Mouse (Mus musculus): ENCODE results near the gene Hist1h1d.
A peak's percentile ranks its signal among the peaks of the same experiment; 100 is the strongest.
"Not testable (repeated sequence)": the region's sequence is repeated elsewhere in the genome, so short reads cannot be mapped to it uniquely, and the experiment has no call there.

Hist1h1d gene

GRCm38 (mm10) chr13:23573034-23573897, 20.2 kb downstream of the Hist1h1d start:
- not testable (repeated sequence) for DNase-seq (ENCODE audit: low spot score)

DNA sequence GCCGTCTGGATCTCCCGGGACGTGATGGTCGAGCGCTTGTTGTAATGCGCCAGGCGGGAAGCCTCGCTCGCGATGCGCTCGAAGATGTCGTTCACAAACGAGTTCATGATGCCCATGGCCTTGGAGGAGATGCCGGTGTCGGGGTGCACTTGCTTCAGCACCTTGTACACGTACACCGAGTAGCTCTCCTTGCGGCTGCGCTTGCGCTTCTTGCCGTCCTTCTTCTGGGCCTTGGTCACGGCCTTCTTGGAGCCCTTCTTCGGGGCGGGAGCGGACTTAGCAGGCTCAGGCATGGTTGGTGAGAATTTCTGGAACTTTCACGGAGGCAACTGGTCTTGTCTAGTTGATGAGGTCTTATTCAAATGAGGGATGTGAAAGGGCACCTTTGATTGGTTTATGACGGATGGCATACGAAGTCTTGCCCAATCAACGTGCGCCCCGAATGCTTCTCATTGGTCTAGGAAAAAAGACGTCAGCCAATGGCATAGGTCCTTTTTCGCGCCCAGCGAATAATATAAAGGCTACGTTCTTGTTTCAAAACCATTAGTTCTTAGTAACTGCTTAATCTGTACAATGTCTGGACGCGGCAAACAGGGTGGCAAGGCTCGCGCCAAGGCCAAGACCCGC, 20.9 kb downstream of the Hist1h1d start, which contains the start of the genes Hist1h2bf and Hist1h2ad:
TSS of gene Hist1h2bf (minus strand) at position 299 of the 627 bp plus-strand sequence.
TSS of gene Hist1h2ad (plus strand) at position 484 of the 627 bp plus-strand sequence.
- peak; percentile 93 for DNase-seq (ENCODE audit: low spot score)

GRCm38 (mm10) chr13:23574546-23575170, 21.6 kb downstream of the Hist1h1d start:
- DNase-seq (ENCODE audit: low spot score) = not testable (repeated sequence)

DNA sequence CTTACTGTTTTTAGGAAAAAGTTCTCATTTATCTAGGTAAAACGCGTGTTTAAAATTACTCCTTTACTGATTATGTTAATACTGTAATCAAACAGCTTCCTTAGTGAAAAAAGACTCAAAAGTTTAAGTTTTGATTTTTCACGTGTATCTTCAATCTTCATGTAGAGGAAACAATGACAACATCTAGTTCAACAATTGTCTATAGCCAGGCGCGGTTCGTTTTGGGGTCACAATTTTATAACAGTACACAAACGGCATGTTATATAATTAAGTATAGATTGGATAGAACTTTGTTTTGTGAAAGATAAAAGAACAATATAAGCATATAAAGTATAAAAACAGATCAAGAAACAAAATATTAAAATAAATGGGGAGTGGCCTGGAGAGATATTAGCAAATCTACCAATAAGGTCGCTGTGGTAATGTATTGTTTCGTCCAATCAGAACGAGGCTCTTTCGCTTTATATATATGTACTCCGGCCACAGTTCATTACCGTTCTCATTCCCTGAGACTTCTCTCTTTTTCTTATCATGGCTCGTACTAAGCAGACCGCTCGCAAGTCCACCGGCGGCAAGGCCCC, 22.3 kb downstream of the Hist1h1d start, which contains the start of gene Hist1h3d:
TSS of gene Hist1h3d (plus strand) at position 493 of the 581 bp plus-strand sequence.
- DNase-seq (ENCODE audit: low spot score) = peak; percentile 72

- DNase-seq (ENCODE audit: low spot score) = not testable (repeated sequence)
Measured at GRCm38 (mm10) chr13:23575864-23576313, 22.8 kb downstream of the Hist1h1d start.

DNA sequence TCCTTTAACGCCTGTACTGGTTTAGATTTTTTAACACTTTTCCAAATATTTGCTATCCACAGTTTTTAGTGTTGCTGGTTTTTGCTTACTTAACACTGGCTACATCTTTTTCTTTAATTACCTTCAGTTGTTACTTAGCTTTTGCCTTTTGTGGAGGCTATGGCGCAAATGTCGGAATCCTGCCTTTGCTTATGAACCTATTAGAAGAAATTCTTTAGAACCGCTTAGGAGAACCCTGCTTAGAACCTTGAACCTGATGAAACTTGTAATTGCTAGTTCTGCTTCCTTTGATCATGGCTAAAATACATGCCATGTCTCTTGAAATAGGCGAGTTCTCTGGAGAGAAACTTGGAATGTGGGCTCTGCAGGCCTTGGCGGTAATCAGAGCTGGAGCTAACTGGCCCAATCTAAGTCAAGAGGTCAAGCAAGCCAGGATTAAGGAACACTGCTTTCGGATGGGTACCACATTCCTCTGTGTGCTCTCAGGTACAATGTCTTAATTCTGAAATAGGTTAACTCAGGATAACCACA, 23.4 kb downstream of the Hist1h1d start:
- DNase-seq (ENCODE audit: low spot score) = no peak

DNA sequence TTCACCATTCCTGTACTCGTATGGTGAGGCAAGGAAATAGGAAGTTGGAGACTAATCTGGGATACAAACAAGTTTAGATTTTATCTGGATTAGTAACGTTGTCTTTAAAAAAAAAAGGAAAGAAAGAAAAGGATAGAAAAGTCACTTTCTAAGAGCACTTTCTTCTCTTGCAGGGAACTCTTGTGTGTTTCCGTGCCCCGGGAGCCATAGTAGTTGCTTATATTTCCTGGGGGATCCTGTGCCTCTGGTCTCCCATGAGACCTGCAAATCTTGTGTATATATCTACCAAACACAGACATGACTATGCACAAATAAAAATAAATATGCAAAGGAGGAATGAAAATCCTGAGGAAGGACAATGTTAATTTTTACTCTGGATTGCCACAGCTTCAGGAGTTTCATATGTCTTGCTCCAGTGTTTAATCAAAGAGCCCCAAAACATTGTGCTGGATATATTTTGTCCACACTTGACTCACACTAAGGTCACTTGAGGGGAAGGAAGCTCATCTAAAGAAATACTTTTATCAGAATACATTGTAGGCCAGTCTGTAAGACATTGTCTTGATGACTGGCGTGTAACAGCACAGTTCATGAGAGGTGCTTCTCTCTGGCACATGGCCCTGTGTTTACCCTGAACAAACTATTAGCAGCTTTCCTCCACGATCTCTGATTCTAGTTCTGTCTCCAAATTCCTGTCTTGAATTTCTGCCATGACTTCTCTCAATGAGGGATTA, 24.0 kb downstream of the Hist1h1d start:
- DNase-seq (ENCODE audit: low spot score) = no peak

GRCm38 (mm10) chr13:23577835-23578234, 24.8 kb downstream of the Hist1h1d start:
- DNase-seq (ENCODE audit: low spot score) = no peak

DNA sequence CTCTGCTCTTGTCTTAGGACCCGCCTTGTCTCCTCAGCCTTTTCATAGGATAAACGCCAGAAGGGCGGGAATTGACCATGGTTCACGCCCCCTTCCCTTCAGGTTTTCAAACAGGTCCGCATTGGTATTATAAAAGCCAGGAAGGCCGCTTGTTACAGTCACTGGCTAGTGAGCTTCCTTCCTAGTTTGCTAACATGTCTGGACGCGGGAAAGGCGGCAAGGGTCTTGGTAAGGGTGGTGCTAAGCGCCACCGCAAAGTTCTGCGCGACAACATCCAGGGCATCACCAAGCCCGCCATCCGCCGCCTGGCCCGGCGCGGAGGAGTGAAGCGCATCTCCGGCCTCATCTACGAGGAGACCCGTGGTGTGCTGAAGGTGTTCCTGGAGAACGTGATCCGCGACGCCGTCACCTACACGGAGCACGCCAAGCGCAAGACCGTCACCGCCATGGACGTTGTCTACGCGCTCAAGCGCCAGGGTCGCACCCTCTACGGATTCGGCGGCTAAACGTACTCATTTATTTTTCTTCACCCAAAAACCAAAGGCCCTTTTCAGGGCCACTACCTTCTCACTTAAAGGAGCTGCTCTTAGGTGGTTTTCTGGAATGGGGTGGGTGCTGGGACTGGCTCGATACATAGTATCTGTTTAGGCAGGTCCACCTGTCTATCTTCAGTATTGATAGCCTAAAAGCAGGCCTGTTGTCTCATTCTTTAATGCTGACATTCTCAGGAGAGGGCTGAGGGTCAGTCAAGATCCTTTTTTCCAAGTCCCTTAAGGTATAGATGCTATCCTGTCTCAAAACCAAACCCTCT, 28.6 kb downstream of the Hist1h1d start, which contains the start of gene Hist1h4d:
TSS of gene Hist1h4d (plus strand) at position 191 of the 811 bp plus-strand sequence.
- peak; percentile 98 for DNase-seq (ENCODE audit: low spot score)

DNA sequence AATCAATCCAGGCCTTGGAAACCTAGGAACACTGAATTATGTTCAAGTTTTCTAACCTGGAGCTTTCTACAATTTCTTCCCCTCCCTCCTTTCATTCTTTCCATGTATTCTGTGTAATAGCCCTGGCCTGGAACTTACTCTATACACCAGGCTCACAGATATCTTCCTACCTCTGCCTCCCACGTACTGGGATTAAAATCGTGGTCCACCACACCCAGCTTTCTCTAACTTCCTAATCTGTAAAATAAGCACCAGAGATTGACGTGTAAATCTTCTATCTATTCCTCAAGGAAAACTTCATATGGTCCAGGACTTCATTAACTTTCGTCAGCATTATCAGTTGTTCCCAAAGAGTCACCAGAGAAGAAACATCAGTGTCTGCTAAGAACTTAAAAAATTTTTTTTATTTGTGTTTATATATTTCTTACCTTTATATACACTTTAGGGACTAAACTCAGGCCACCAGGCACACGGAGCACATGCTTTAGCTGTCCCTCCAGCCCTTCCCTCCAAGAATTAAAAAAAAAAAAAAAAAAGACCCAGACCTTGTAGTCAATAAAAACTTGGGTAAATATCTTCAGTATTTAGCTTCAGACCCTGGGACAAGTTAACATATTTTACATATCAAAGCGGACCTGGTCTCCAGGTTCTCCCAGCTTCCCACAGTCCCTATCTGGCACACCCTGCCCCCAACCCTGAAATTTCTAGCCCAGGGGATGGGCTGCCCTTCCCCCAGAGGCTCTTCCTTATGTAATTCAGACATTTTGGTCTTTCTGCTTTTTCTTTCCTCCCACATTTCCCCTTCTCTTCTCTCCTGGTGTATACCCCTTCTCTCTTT, 29.4 kb downstream of the Hist1h1d start:
- no peak for DNase-seq (ENCODE audit: low spot score)

GRCm38 (mm10) chr13:23583387-23584068, 30.5 kb downstream of the Hist1h1d start:
- no peak for DNase-seq (ENCODE audit: low spot score)

DNA sequence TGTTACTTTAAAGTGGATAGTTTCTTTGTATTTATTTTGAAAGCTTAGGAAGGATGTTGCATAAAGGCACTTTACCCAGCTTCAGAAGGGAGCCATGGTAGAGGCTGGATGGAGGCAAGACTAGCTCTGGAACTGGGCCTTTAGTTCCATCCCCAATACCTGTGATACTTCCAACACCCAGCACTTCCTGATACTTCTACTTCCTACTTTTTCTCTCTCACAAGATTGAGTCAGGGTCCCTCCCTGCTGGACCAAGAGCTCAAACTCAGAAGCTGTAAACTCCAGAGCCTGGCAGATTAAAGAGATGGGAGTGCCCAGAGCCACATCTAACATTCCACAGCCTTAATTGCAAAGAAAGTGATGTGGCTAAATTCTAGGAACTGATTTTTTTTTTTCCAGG, 31.3 kb downstream of the Hist1h1d start:
- DNase-seq (ENCODE audit: low spot score) = no peak

DNA sequence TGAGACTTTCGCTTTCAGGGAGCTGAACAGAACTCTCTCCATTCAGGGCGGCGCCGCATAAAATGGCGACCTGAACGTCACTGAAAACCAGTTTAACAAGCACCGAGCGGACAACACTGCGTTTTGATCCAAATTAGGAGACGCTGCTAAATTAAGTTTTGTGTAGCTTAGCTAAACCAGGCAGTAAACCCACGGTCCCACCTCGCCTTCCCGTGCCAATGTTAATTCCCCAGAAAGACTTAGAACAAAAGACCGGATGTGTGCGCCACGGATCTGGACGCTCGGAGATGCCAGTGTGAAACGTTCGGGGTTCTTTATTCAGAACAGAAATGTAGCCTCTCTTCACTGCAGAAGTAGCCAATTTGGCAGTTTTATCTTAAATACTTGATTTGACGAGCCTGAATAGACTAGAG, 32.0 kb downstream of the Hist1h1d start:
- DNase-seq (ENCODE audit: low spot score) = peak; percentile 72

DNA sequence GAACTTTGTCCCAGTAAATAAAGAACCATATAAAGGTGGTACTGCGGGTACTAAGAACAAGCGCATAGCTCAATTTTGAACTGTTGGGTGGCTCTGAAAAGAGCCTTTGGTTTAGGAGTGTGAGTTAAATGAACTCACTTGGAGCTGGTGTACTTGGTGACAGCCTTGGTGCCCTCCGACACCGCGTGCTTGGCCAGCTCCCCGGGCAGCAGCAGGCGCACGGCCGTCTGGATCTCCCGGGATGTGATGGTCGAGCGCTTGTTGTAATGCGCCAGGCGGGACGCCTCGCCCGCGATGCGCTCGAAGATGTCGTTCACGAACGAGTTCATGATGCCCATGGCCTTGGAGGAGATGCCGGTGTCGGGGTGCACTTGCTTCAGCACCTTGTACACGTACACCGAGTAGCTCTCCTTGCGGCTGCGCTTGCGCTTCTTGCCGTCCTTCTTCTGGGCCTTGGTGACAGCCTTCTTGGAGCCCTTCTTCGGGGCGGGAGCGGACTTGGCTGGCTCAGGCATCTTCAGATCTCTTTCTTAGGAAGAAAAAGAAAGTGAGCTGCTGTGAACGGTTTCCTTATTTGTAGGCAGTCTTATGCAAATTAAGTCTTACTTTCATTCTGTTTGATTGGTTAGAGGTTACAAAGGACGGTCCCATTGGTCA, 32.5 kb downstream of the Hist1h1d start:
- DNase-seq (ENCODE audit: low spot score) = peak; percentile 77

DNA sequence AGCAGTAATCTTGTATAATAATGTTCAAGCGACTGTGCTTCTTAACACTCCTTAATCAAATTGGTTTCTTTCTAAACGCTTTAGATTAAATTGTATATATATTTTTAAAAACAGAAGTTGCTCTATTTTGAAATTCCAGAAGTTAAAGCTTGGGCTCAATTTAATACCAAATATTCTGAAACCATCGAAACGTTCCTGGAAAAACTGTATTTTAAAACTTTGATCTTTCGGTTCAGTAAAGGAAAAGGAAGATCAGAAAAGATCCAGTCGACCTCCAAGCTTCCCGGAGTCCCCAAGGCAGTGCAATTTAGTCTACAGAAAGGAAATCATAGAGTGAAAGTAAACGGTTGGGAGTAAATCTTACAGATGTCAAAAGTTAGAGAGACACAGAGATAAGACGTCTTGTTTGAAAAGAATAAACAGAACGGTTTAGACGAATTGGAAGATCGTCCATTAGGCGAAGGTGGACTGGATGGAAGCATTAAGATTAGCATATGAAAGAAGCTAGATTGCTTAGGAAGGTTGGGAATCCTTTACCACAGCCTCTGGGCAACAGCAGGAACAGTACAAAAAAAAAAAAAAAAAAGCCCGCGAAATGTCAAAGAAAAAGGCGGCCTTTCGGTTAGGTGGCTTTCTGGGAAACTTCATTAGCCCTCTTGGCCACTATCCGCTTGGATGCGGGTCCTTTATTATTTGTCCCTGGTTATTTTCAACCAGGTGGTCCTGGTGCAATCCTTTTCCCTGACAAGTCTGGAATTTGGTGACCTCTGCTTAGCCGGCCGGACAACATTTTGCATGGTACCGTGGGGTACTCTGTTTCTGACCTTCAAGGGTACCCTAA, 33.3 kb downstream of the Hist1h1d start:
- DNase-seq (ENCODE audit: low spot score) = no peak

DNA sequence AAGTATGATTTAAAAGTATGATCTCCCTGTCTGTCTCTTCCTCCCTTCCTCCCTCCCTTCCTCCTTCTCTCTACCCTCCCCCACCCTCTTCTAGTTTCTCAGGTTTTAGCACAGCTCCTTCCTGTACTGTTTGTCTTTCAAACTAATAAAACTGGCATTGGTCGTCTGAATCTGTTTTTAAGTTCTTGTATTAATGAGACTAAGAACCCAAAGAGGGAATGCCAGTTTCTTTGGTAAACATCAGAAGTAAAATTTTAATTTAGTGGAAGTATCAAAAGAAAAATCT, 33.8 kb downstream of the Hist1h1d start:
- no peak for DNase-seq (ENCODE audit: low spot score)

DNA sequence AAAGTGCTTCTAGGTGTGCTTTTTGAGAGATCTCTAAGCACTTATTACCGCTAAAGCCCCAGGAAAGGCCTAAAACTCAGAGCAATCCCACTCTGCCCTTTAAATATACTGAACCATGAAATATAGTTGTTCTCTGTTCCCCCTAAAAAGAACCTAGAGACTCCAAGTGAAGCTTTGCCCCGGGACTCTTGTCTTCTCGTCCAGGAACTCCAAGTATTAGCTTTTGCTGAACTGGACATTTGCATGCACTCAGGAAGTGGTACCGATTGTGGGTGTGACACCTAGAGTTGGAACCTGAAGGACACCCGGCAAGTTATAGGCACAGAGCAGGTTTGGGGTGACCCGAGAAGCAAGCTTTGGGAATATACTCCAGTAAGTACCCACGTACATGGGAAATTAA, 38.1 kb downstream of the Hist1h1d start:
- DNase-seq (ENCODE audit: low spot score) = no peak

Data from layer of hippocampus, adult 11-12 months (tissue).